Comparison of ENCODE assay signal across 9 mouse cellular contexts in genomic region chr13:51258752-51259721, GRCm38 (mm10).
A peak's percentile ranks its signal among the peaks of the same experiment; 100 is the strongest.
DNase-seq lines count a peak whose midpoint lies in the region; ATAC-seq and TF ChIP-seq lines count a peak whose summit lies in the region.
"Had no signal": no experiment of that assay in that cellular context is flagged by ENCODE, and none has a peak within 500 bp of the region (broad histone marks: within the 10 kb centered on the region; RNA-seq: fewer than 3 reads in every experiment).

No protein-coding gene starts in this region.

- ATAC-seq in kidney, postnatal 0 days (replicated peaks; ENCODE audit: low FRiP score, low read depth) = 0 out of 2 replicates have a peak, but pooled peaks have one; percentile 49
- ATAC-seq in hindbrain, postnatal 0 days = peak; percentile 55; the same call in 1 of the 2 replicates
- ATAC-seq in neural tube, embryonic 15.5 days (ENCODE audit: low FRiP score) = 0 out of 2 replicates have a peak, but pooled peaks have one; percentile 42

- peak; percentile 80 for DNase-seq in kidney, postnatal 0 days (ENCODE audit: low spot score)
- no peak for DNase-seq in kidney, postnatal 10 days
- DNase-seq in embryo, embryonic 11.5 days (ENCODE audit: low read depth, low spot score) = peak; percentile 80
- DNase-seq in hindbrain, postnatal 0 days (ENCODE audit: low spot score) = no peak
- DNase-seq in ovary, postnatal 14 days (ENCODE audit: low spot score) = no peak
- no peak for DNase-seq in heart, adult 2 months
- no peak for DNase-seq in left cerebral cortex, adult 18-20 months (ENCODE audit: low spot score in 2 of 2)
- DNase-seq: kidney, postnatal 25 days had no signal

- H3K9me3 ChIP-seq in kidney, postnatal 0 days (replicated peaks; ENCODE audit: low read length) = no peaks in the 10 kb centered on the region
- H3K9me3 ChIP-seq in hindbrain, postnatal 0 days (ENCODE audit: low read length) = no peaks in the 10 kb centered on the region
- H3K9me3 ChIP-seq in neural tube, embryonic 15.5 days (replicated peaks) = no peaks in the 10 kb centered on the region

- peak overlapping the region; percentile 38 for H3K27ac ChIP-seq in kidney, postnatal 0 days
- H3K27ac ChIP-seq in hindbrain, postnatal 0 days = no peak overlapping the region
- H3K27ac ChIP-seq in neural tube, embryonic 15.5 days (replicated peaks) = no peak overlapping the region
- H3K27ac ChIP-seq in heart, adult 2 months = no peak overlapping the region

- no peaks in the 10 kb centered on the region for H3K27me3 ChIP-seq in kidney, postnatal 0 days (ENCODE audit: insufficient read depth, low read length)
- no peaks in the 10 kb centered on the region for H3K27me3 ChIP-seq in hindbrain, postnatal 0 days (ENCODE audit: insufficient read depth, low read length)
- no peaks in the 10 kb centered on the region for H3K27me3 ChIP-seq in neural tube, embryonic 15.5 days (replicated peaks)
- no peaks in the 10 kb centered on the region for H3K27me3 ChIP-seq in heart, adult 2 months (ENCODE audit: control insufficient read depth, insufficient read depth, low read length)

- no peaks in the 10 kb centered on the region for H3K36me3 ChIP-seq in kidney, postnatal 0 days (ENCODE audit: insufficient read depth, low read length)
- H3K36me3 ChIP-seq in hindbrain, postnatal 0 days (ENCODE audit: insufficient read depth, low read length) = no peaks in the 10 kb centered on the region
- no peaks in the 10 kb centered on the region for H3K36me3 ChIP-seq in neural tube, embryonic 15.5 days
- H3K36me3 ChIP-seq in heart, adult 2 months (ENCODE audit: control insufficient read depth, insufficient read depth, low read length) = no peaks in the 10 kb centered on the region

- 0 out of 2 replicates have a peak, but pooled peaks cover 3% of the 10 kb centered on the region for H3K4me1 ChIP-seq in kidney, postnatal 0 days (replicated peaks; ENCODE audit: insufficient read depth, low read length)
- H3K4me1 ChIP-seq in hindbrain, postnatal 0 days (ENCODE audit: insufficient read depth, low read length) = no peaks in the 10 kb centered on the region
- 0 out of 2 replicates have a peak, but pooled peaks cover 11% of the 10 kb centered on the region for H3K4me1 ChIP-seq in neural tube, embryonic 15.5 days
- H3K4me1 ChIP-seq in heart, adult 2 months (ENCODE audit: control insufficient read depth, insufficient read depth, low read length) = no peaks in the 10 kb centered on the region

- H3K4me3 ChIP-seq in kidney, postnatal 0 days (replicated peaks; ENCODE audit: low read depth, low read length) = no peak overlapping the region
- no peak overlapping the region for H3K4me3 ChIP-seq in hindbrain, postnatal 0 days (ENCODE audit: low read length)
- H3K4me3 ChIP-seq in neural tube, embryonic 15.5 days (replicated peaks) = no peak overlapping the region
- no peak overlapping the region for H3K4me3 ChIP-seq in heart, adult 2 months

- WGBS in kidney, postnatal 0 days = 43% methylated on average over 13 of the region's 13 CpGs
- 44% methylated on average over 13 of the region's 13 CpGs for WGBS in hindbrain, postnatal 0 days
- 46% methylated on average over 13 of the region's 13 CpGs for WGBS in neural tube, embryonic 15.5 days
- 71% methylated on average over 13 of the region's 13 CpGs for WGBS in heart, adult 2 months

- no peak overlapping the region for H3K9ac ChIP-seq in kidney, postnatal 0 days (ENCODE audit: low read depth, low read length)
- no peak overlapping the region for H3K9ac ChIP-seq in hindbrain, postnatal 0 days (replicated peaks; ENCODE audit: low read length)
- no peak overlapping the region for H3K9ac ChIP-seq in neural tube, embryonic 15.5 days (replicated peaks)
- H3K9ac ChIP-seq in heart, adult 2 months (ENCODE audit: low read depth, low read length) = no peak overlapping the region

- no peak overlapping the region for H3K4me2 ChIP-seq in kidney, postnatal 0 days (ENCODE audit: low read length)
- H3K4me2 ChIP-seq in hindbrain, postnatal 0 days (ENCODE audit: low read depth, low read length) = no peak overlapping the region
- no peak overlapping the region for H3K4me2 ChIP-seq in neural tube, embryonic 15.5 days

- TF ChIP-seq EP300 in heart, adult 2 months (IDR thresholded peaks at IDR 0.05; ENCODE audit: insufficient read depth, low read depth, low read length) = no peak

- no peak for TF ChIP-seq POLR2A in heart, adult 2 months (IDR thresholded peaks at IDR 0.05; ENCODE audit: insufficient read depth, low read depth, low read length)

- no peak for TF ChIP-seq CTCF in kidney, postnatal 0 days (IDR thresholded peaks at IDR 0.05; ENCODE audit: low read depth)
- no peak for TF ChIP-seq CTCF in hindbrain, postnatal 0 days (IDR thresholded peaks at IDR 0.05; ENCODE audit: low read depth)
- TF ChIP-seq CTCF in heart, adult 2 months (IDR thresholded peaks at IDR 0.05) = no peak

- intact Hi-C loops in heart, adult 2 months (cut with DNase I) = no loop called here

- no peaks in the 10 kb centered on the region for H3K79me2 ChIP-seq in heart, adult 2 months (replicated peaks; ENCODE audit: control insufficient read depth, insufficient read depth, low read length)

Comparison
In these comparisons a context has a peak if more than half of its experiments do, and no peak if none do; other contexts are left out.
1. DNase-seq: peak in kidney, postnatal 0 days (single experiment) and embryo, embryonic 11.5 days (single experiment); none in kidney, postnatal 10 days (single experiment), hindbrain, postnatal 0 days (single experiment), ovary, postnatal 14 days (single experiment), heart, adult 2 months (0 of 2) and left cerebral cortex, adult 18-20 months (0 of 2).
2. Peak in every context shown above with its lines, with median percentiles within 50 percentile points of each other: ATAC-seq.